Mouse (Mus musculus): ENCODE data around the gene Ylpm1. TPM values are rescaled to one million over a fixed set of nuclear protein-coding genes. Genes with fewer than 3 reads are reported as not detected.

The Ylpm1 gene
- polyA plus RNA-seq, 2 experiments = 8.3 to 9.8 TPM

GRCm38 (mm10) chr12:85110698-85111592 is 114.8 kb downstream of the Ylpm1 start, which contains the start of the genes Prox2 and Dlst:
Gene Prox2 (minus strand): TSS chr12:85110759.
Gene Dlst (plus strand): TSS chr12:85110833.
- Histone ChIP-seq H3K4me1 (replicated peaks; ENCODE audit: control insufficient read depth in 2 of 2, insufficient read depth in 2 of 2, low read length in 1 of 2) (peaks cover 32 to 41% of the 10 kb centered on the region in 2 experiments), H3K27ac (peak within 1 kb of the TSS; percentile 84), H3K9me3 (ENCODE audit: control insufficient read depth, low read length) (no peaks in the 10 kb centered on the region), H3K36me3 (replicated peaks; ENCODE audit: control insufficient read depth, insufficient read depth, low read depth) (peaks cover 14% of the 10 kb centered on the region), H3K9ac (replicated peaks) (peak within 1 kb of the TSS; percentile 80), H3K27me3 (ENCODE audit: control insufficient read depth, insufficient read depth, low read length) (no peaks in the 10 kb centered on the region), H3K4me3 (ENCODE audit: insufficient read depth in 1 of 2, low read depth in 2 of 2, low read length in 2 of 2) (peak within 1 kb of the TSS; percentile 74 to 91), H3K4me2 (ENCODE audit: low read depth) (peak within 1 kb of the TSS; percentile 98)
- under 1% methylated on average over 74 of the region's 83 CpGs for WGBS (ENCODE audit: insufficient replicate concordance)
- peak; percentile 67 to 75 (median 74) for DNase-seq (ENCODE audit: low read depth in 3 of 3, low spot score in 3 of 3)
- peak; percentile 95 for ATAC-seq (ENCODE audit: insufficient read depth)
- TF ChIP-seq EP300 (IDR thresholded peaks at IDR 0.05; ENCODE audit: low read depth) (peak; percentile 42), CTCF (IDR thresholded peaks at IDR 0.05; ENCODE audit: low read depth) (peak; percentile 16; the same call in 1 of the 2 replicates)

GRCm38 (mm10) chr12:85112550-85113251 is 116.6 kb downstream of the Ylpm1 start:
- no peak for TF ChIP-seq CTCF (IDR thresholded peaks at IDR 0.05; ENCODE audit: low read depth)
- peak; percentile 51 for TF ChIP-seq EP300 (IDR thresholded peaks at IDR 0.05; ENCODE audit: low read depth)
- 57% methylated on average over 7 of the region's 7 CpGs for whole genome bisulfite sequencing (ENCODE audit: insufficient replicate concordance)
- ATAC-seq (ENCODE audit: insufficient read depth) (no peak), DNase-seq (ENCODE audit: low read depth in 3 of 3, low spot score in 3 of 3) (peak in 2 of 3 experiments; percentile 30 to 41)
- H3K4me1 ChIP-seq (replicated peaks; ENCODE audit: control insufficient read depth in 2 of 2, insufficient read depth in 2 of 2, low read length in 1 of 2) = peaks cover 32 to 38% of the 10 kb centered on the region in 2 experiments
- peak overlapping the region; percentile 61 for H3K27ac ChIP-seq
- H3K27me3 ChIP-seq (ENCODE audit: control insufficient read depth, insufficient read depth, low read length) = no peaks in the 10 kb centered on the region
- peak overlapping the region; percentile 98 for H3K4me2 ChIP-seq (ENCODE audit: low read depth)
- peak overlapping the region; percentile 80 for H3K9ac ChIP-seq (replicated peaks)
- no peaks in the 10 kb centered on the region for H3K9me3 ChIP-seq (ENCODE audit: control insufficient read depth, low read length)
- H3K36me3 ChIP-seq (replicated peaks; ENCODE audit: control insufficient read depth, insufficient read depth, low read depth) = peaks cover 19% of the 10 kb centered on the region
- peak overlapping the region; percentile 31 to 74 for H3K4me3 ChIP-seq (ENCODE audit: insufficient read depth in 1 of 2, low read depth in 2 of 2, low read length in 2 of 2)

- Histone ChIP-seq H3K4me2 (ENCODE audit: low read depth) (peak overlapping the region; percentile 98), H3K27me3 (ENCODE audit: control insufficient read depth, insufficient read depth, low read length) (no peaks in the 10 kb centered on the region), H3K4me1 (replicated peaks; ENCODE audit: control insufficient read depth in 2 of 2, insufficient read depth in 2 of 2, low read length in 1 of 2) (peaks cover 32 to 38% of the 10 kb centered on the region in 2 experiments), H3K27ac (peak overlapping the region; percentile 61), H3K9me3 (ENCODE audit: control insufficient read depth, low read length) (no peaks in the 10 kb centered on the region), H3K4me3 (ENCODE audit: insufficient read depth in 1 of 2, low read depth in 2 of 2, low read length in 2 of 2) (peak overlapping the region in 1 of 2 experiments; percentile 74; a peak in 2 of 4 replicates), H3K36me3 (replicated peaks; ENCODE audit: control insufficient read depth, insufficient read depth, low read depth) (peaks cover 21% of the 10 kb centered on the region), H3K9ac (replicated peaks) (peak overlapping the region; percentile 80)
- ATAC-seq (ENCODE audit: insufficient read depth) (no peak), DNase-seq (ENCODE audit: low read depth in 3 of 3, low spot score in 3 of 3) (no peak)
- WGBS (ENCODE audit: insufficient replicate concordance) = 83% methylated on average over 3 of the region's 3 CpGs
- TF ChIP-seq CTCF (IDR thresholded peaks at IDR 0.05; ENCODE audit: low read depth) (no peak), EP300 (IDR thresholded peaks at IDR 0.05; ENCODE audit: low read depth) (no peak)
Measured at GRCm38 (mm10) chr12:85113337-85113736, 117.2 kb downstream of the Ylpm1 start.

GRCm38 (mm10) chr12:85113917-85114316 is 117.8 kb downstream of the Ylpm1 start:
- no peak overlapping the region for H3K27ac ChIP-seq
- H3K4me3 ChIP-seq (ENCODE audit: insufficient read depth in 1 of 2, low read depth in 2 of 2, low read length in 2 of 2) = no peak overlapping the region
- no peak for ATAC-seq (ENCODE audit: insufficient read depth)
- H3K36me3 ChIP-seq (replicated peaks; ENCODE audit: control insufficient read depth, insufficient read depth, low read depth) = peaks cover 27% of the 10 kb centered on the region
- DNase-seq (ENCODE audit: low read depth in 3 of 3, low spot score in 3 of 3) = no peak
- peak overlapping the region; percentile 98 for H3K4me2 ChIP-seq (ENCODE audit: low read depth)
- no peak overlapping the region; the same call in 1 of the 2 replicates for H3K9ac ChIP-seq (replicated peaks)
- H3K9me3 ChIP-seq (ENCODE audit: control insufficient read depth, low read length) = no peaks in the 10 kb centered on the region
- H3K27me3 ChIP-seq (ENCODE audit: control insufficient read depth, insufficient read depth, low read length) = no peaks in the 10 kb centered on the region
- 71% methylated on average over 3 of the region's 3 CpGs for WGBS (ENCODE audit: insufficient replicate concordance)
- peaks cover 32 to 38% of the 10 kb centered on the region in 2 experiments for H3K4me1 ChIP-seq (replicated peaks; ENCODE audit: control insufficient read depth in 2 of 2, insufficient read depth in 2 of 2, low read length in 1 of 2)
- TF ChIP-seq CTCF (IDR thresholded peaks at IDR 0.05; ENCODE audit: low read depth) (no peak), EP300 (IDR thresholded peaks at IDR 0.05; ENCODE audit: low read depth) (no peak)

All from liver, embryonic 14.5 days (tissue).